Mouse (Mus musculus) spleen, postnatal 36 days (tissue): ENCODE data around the gene Rapgef4.

Experiments used
- DNase-seq, 2 experiments: peaks; one replicate each; pipeline ENCODE4 v3.0.0; 2022; ENCODE audit warnings: low spot score in 2 of 2, mixed read lengths in 1 of 2

Rapgef4 gene

DNA sequence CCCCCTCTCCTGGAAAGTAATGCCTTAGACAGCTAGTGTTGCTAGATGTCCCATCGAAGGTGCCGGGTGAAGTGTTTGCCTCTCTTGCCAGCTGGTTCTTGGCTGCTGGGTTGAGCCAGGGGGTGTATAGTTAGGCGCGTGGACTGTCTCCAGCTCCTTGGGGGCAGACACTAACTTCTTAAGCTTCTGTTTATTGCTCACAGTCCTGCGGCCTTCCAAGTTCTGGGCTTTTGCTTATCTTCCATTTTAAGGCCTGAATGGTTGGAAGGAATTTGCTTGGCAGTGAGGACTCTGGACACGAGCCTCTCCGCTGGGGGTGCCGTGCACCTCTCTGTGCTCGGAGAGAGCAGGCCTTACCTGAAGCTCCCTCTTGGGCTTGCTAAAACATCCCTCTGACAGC lies 249.5 kb downstream of the Rapgef4 start:
- no peak for DNase-seq

- DNase-seq, result no peak
Measured at GRCm38 (mm10) chr2:72234085-72234484, 253.0 kb downstream of the Rapgef4 start.

DNA sequence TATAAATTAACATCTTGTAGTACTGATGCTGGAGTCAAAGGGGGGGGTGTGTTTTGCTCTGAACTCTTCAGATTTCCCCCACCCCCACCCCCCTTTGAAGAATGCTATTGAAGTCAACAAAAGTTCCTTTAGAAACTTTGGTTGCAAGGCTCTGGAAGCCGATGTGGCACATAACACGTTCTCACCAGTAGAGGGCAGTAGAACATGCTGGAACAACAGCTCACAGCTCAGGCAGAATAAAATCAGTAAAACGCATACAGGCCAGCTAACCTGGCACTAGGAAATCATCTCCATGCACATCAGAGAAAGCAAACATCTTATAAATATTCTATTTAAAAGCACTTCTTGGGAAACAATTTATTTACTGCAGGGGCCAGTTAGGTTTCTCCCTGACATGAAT lies 253.9 kb downstream of the Rapgef4 start:
- peak; percentile 10 to 27 for DNase-seq

- DNase-seq, result no peak
Measured at GRCm38 (mm10) chr2:72235361-72235901, 254.4 kb downstream of the Rapgef4 start.

DNA sequence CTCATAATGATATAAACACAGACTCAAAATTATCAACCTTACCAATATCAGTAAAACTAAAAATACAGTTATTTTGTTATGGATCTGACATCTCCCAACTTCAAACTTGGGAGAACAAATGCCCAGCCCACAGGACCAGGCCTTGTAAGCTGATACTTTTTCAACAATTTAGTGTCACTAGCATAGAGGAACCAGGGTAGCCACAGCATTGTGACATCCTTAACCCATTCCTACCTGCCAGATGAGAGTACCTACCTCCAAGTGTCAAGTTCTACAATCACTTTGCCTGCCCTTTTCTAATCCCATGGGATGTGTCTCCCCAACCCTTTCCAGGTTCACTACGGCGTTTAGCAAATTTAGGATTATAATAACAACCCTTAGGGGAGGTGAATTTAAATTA lies 257.4 kb downstream of the Rapgef4 start:
- DNase-seq, result no peak

- no peak for DNase-seq
Measured at GRCm38 (mm10) chr2:72238925-72239324, 257.9 kb downstream of the Rapgef4 start.

DNA sequence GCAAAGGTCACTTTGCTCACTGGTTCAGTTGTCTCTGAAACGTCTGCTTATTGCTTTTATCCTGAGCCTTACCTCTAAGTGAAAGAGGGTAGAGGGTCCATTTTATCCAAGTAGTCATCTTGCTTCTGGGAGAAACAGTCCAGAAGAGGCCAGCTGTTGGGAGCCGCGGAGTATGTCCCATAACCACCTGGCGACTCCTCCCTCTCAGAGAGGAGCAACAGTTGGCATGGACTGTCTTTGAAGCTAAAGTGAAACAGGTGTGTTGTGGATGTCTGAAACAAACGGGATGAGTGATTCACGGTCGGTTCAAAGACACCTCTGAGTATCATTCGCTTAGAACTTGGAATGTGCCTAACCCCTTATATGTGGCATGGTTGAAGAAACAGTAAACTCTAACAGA lies 258.4 kb downstream of the Rapgef4 start:
- no peak for DNase-seq

DNA sequence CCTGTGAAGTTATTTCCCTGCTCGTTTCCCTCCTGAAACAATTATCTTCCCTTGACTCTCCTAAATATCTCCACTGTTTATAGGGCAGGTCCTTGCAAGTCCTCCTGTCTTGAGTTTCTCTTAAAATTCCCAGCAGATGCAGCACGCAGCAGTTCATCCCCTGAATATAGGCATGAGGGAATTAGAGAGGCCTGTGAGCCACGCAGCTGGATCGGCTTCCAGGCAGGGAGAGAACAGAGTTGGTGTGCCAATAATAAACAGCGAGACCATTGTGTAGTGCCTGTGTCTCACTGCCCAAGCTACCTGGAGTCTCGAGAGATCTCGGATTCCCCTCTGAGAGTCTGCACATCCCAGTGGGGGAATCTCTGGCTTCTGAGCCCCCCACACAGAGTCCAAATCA lies 259.0 kb downstream of the Rapgef4 start:
- no peak for DNase-seq

DNA sequence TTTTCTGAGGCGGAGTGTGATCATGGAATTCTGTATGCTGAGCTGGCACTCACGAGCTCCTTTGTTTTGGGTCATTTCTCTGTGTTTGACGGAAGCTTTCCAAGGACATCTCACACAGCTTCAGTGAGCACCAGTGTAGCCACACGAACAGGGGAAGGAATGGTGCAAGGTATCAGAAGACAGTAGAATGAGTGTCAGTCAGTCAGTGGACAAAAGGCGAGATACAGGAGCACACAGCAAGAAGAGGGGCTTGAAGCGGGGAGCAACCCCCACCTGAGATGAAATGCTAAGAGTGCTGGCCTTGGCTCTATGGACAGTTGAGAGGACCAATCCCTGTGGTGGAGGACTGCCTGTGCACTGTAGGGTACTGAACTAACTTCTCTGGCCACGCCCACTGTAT lies 259.7 kb downstream of the Rapgef4 start:
- DNase-seq, result no peak

DNA sequence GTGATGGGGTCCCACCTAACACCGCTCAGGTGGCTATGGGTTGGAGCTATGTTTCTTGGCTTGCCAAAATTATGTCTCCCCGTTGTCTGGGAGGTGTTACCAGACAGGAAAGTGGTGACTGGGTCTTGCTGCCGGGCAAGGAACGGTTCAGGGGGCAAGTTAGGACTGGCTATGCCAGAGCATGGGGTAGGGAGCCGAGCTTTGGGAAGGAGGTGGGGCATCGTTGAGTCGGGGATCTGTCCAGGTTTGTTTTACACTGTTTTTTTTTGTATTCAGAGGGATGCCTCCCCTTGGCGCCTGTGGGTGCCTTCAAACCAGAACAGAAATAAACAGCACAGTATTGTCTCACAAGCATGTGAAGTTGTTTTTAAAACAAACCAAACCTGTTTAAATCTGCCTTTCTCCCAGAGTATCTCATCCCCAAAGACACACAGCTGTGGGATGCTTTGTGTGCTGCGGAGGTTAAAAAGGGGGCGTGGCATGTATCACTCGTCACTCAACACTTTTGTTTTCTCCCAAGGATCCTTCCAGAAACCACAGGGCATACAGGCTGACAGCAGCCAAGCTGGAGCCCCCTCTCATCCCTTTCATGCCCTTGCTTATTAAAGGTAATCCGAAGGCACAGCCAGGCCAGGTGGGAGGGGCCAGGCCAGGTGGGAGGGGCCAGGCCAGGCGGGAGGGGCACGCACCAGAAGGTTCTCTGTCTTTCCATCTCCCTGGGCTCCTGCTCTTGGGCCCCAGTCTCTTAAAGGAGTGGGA lies 260.9 kb downstream of the Rapgef4 start:
- no peak for DNase-seq

GRCm38 (mm10) chr2:72242910-72243675 lies 262.1 kb downstream of the Rapgef4 start:
- no peak for DNase-seq

DNA sequence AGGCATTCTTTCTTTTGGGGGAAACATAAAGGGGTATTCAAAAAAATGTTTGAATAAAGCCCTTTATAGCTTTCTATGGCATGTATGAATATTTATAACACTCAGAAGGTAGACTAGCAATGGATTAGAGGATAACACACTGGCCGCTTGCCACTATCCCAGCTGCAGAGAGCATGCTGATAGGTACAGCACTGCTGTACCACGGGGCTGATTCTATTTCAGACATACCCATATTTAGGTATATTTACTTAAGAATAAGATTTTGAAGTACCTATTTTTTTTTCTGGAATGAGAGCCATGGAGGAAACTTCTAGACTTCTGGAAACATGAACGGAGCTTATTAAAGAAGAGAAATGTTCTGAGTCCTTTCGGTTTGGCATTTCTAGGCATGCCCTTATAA lies 264.6 kb downstream of the Rapgef4 start:
- no peak for DNase-seq

- DNase-seq, result no peak
Measured at GRCm38 (mm10) chr2:72246376-72246775, 265.3 kb downstream of the Rapgef4 start.

GRCm38 (mm10) chr2:72247819-72248218 lies 266.8 kb downstream of the Rapgef4 start:
- no peak for DNase-seq

GRCm38 (mm10) chr2:72252510-72253505 lies 271.8 kb downstream of the Rapgef4 start:
- no peak for DNase-seq

- no peak for DNase-seq
Measured at GRCm38 (mm10) chr2:72253882-72254281, 272.8 kb downstream of the Rapgef4 start.

DNA sequence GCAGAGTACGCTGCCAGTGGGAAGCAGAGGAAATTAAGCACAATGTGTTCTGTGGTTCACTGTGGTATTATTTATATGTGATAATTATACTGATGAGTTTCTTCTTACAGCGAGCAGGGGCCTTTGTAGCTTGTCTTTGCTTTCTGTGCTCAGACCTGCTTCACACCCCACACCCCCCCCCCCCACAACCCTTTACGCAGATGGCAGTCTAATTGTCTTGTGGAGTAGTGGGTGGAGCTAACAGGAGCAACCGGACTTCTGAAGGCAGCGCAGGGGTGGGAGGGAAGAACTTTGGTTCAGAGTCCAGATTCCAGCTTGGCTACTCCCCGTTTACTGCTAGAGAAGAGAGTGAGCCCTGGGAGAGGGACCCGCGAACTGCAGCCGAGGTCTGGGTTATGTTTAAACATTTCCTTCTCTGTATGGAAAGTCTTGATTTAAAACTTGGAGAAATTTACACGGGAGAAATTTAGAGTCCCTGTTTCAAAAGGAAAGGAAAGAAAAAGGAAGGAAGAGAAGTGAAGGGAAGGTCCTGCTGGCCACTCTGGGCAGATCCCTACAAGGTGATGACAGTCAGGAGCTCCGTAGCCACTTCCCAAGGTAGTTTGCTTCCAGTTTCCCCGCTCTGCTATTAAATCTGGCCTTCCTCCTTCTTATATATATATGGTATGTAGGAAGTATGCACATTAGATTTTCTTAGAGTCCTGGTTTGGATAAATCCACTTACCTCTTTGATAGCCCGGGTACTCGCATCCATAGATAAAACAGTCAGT lies 274.0 kb downstream of the Rapgef4 start:
- DNase-seq, result no peak

GRCm38 (mm10) chr2:72260704-72261103 lies 279.7 kb downstream of the Rapgef4 start:
- peak; percentile 2 to 12 for DNase-seq

DNA sequence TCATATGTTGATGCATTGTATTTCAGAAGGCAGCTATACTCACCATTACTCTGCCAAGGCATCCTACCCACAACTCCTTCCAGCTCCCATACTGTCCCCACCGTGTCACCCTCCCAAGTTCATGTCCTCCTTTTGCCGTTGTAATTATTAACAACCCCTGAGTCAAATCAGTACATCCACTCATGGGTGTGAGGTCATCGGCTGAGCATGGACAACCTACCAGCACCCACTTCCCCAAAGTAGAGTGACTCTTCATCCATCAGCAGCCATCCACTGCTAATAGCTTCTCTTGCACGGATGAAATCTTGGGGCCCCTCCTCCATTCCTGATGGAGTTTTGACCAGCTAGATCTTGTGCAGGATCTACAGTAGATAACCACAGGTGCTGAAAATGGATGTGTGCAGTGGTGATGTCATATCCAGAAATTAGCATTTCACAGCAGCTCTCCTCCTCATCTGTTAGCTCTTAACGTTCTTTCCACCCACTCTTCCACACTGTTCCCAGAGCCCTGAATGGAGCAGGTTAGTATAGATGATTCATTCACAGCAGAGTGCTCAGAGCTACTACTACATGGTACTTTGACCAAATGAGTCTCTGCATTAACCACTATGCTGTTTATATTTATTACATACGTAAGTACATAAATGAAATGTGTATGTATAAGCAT lies 281.9 kb downstream of the Rapgef4 start:
- no peak for DNase-seq

- no peak for DNase-seq
Measured at GRCm38 (mm10) chr2:72267390-72267789, 286.4 kb downstream of the Rapgef4 start.
